Mouse (Mus musculus) retina, postnatal 7 days (tissue): Measurements from ENCODE around the gene Tcl1b4.
"Not testable (repeated sequence)": the region's sequence is repeated elsewhere in the genome, so short reads cannot be mapped to it uniquely, and the experiment has no call there.

Experiments used
- DNase-seq: peaks from one replicate; pipeline ENCODE4 v3.0.0-alpha.2; 2012; ENCODE audit warnings: low read depth, low spot score

Gene Tcl1b4

GRCm38 (mm10) chr12:105201657-105202056, at the start of gene Tcl1b4:
Gene Tcl1b4, plus strand, starts transcription at chr12:105201957.
- not testable (repeated sequence) for DNase-seq

- DNase-seq = not testable (repeated sequence)
These were observed 46.5 kb upstream of the Tcl1b4 start for GRCm38 (mm10) chr12:105155286-105155685.

- no peak for DNase-seq
These were observed 42.9 kb upstream of the Tcl1b4 start for GRCm38 (mm10) chr12:105158842-105159241.

- no peak for DNase-seq
These were observed 42.4 kb upstream of the Tcl1b4 start, which contains the start of gene Tcl1b1 for GRCm38 (mm10) chr12:105159390-105159789. Gene Tcl1b1, plus strand, starts transcription at chr12:105159690.

GRCm38 (mm10) chr12:105166734-105167133, 35.0 kb upstream of the Tcl1b4 start:
- no peak for DNase-seq

- DNase-seq = no peak
These were observed 28.4 kb upstream of the Tcl1b4 start for GRCm38 (mm10) chr12:105173366-105173765.

GRCm38 (mm10) chr12:105174318-105174717, 27.4 kb upstream of the Tcl1b4 start:
- DNase-seq = not testable (repeated sequence)

GRCm38 (mm10) chr12:105176044-105176443, 25.7 kb upstream of the Tcl1b4 start, which contains the start of gene Tcl1b5:
Gene Tcl1b5, plus strand, starts transcription at chr12:105176344.
- DNase-seq = not testable (repeated sequence)

GRCm38 (mm10) chr12:105181040-105181644, 20.6 kb upstream of the Tcl1b4 start:
- not testable (repeated sequence) for DNase-seq

- not testable (repeated sequence) for DNase-seq
These were observed 12.8 kb upstream of the Tcl1b4 start for GRCm38 (mm10) chr12:105188980-105189379.

GRCm38 (mm10) chr12:105190743-105191142, 11.0 kb upstream of the Tcl1b4 start, which contains the start of gene Tcl1b3:
Gene Tcl1b3, plus strand, starts transcription at chr12:105191043.
- DNase-seq = not testable (repeated sequence)

- not testable (repeated sequence) for DNase-seq
These were observed 1.9 kb upstream of the Tcl1b4 start for GRCm38 (mm10) chr12:105199684-105200497.

- no peak for DNase-seq
These were observed 5.3 kb downstream of the Tcl1b4 start for GRCm38 (mm10) chr12:105207071-105207470.

GRCm38 (mm10) chr12:105208441-105208840, 6.7 kb downstream of the Tcl1b4 start:
- no peak for DNase-seq

- DNase-seq = no peak
These were observed 7.5 kb downstream of the Tcl1b4 start for GRCm38 (mm10) chr12:105209231-105209630.

GRCm38 (mm10) chr12:105217101-105217760, 15.5 kb downstream of the Tcl1b4 start:
- no peak for DNase-seq

GRCm38 (mm10) chr12:105222601-105223319, 21.0 kb downstream of the Tcl1b4 start, which contains the start of gene Tcl1:
Gene Tcl1, minus strand, starts transcription at chr12:105222793.
- no peak for DNase-seq

- DNase-seq = no peak
These were observed 23.0 kb downstream of the Tcl1b4 start for GRCm38 (mm10) chr12:105224621-105225320.

- no peak for DNase-seq
These were observed 32.6 kb downstream of the Tcl1b4 start for GRCm38 (mm10) chr12:105234362-105234761.

- no peak for DNase-seq
These were observed 33.3 kb downstream of the Tcl1b4 start for GRCm38 (mm10) chr12:105235091-105235490.

- DNase-seq = no peak
These were observed 37.3 kb downstream of the Tcl1b4 start for GRCm38 (mm10) chr12:105239060-105239459.
